Mouse (Mus musculus) small intestine, adult 2 months (tissue): ENCODE results near the gene Rps6ka5.

Source experiments
- CTCF ChIP-seq: fragments of 200-500 bp; IDR thresholded peaks from 2 replicates; pipeline ENCODE4 v1.5.1; 2012; ENCODE audit warnings: low read depth, mild to moderate bottlenecking, control low read depth, inconsistent platforms, low read length, moderate library complexity, mixed read lengths; ENCODE audit not compliant: insufficient replicate concordance, insufficient read length; ENCODE audit errors: extremely low read depth
- POLR2A ChIP-seq: fragments of 200-500 bp; IDR thresholded peaks from 2 replicates; pipeline ENCODE4 v1.6.1; 2012; ENCODE audit warnings: low read depth, mild to moderate bottlenecking, control low read depth, inconsistent platforms, low read length, moderate library complexity

GRCm38 (mm10) chr12:100531740-100532139, 195.0 kb downstream of the Rps6ka5 start:
- TF ChIP-seq CTCF: no peak
- TF ChIP-seq POLR2A: no peak
